Mouse (Mus musculus) hematopoietic stem cell, adult 5-6 weeks (primary cell): Measurements from ENCODE around the gene Tmem185b. TPM values are rescaled to one million over a fixed set of nuclear protein-coding genes. Genes with fewer than 3 reads are reported as not detected.

ENCODE experiments used
- ATAC-seq, 2 experiments: fragments of 125-278 bp in 1 of 2; replicated peaks in 1 of 2; 2 replicates each; pipeline ENCODE4 v1.8.0; 2016 to 2017; ENCODE audit warnings: inconsistent platforms in 2 of 2, mild to moderate bottlenecking in 2 of 2, moderate number of reproducible peaks in 2 of 2, low read depth in 1 of 2, moderate TSS enrichment in 1 of 2; ENCODE audit not compliant: low FRiP score in 2 of 2, poor library complexity in 2 of 2, severe bottlenecking in 2 of 2, insufficient read depth in 1 of 2, low TSS enrichment in 1 of 2
- total RNA-seq: library from RNA; stranded (forward); fragments of 172-1452, 232-1000 nt; gene quantifications from 2 replicates; pipeline ENCODE4 v1.2.3, GENCODE M21; 2017

Tmem185b gene
- 8.5 and 12.2 TPM in 2 replicates for total RNA-seq

DNA sequence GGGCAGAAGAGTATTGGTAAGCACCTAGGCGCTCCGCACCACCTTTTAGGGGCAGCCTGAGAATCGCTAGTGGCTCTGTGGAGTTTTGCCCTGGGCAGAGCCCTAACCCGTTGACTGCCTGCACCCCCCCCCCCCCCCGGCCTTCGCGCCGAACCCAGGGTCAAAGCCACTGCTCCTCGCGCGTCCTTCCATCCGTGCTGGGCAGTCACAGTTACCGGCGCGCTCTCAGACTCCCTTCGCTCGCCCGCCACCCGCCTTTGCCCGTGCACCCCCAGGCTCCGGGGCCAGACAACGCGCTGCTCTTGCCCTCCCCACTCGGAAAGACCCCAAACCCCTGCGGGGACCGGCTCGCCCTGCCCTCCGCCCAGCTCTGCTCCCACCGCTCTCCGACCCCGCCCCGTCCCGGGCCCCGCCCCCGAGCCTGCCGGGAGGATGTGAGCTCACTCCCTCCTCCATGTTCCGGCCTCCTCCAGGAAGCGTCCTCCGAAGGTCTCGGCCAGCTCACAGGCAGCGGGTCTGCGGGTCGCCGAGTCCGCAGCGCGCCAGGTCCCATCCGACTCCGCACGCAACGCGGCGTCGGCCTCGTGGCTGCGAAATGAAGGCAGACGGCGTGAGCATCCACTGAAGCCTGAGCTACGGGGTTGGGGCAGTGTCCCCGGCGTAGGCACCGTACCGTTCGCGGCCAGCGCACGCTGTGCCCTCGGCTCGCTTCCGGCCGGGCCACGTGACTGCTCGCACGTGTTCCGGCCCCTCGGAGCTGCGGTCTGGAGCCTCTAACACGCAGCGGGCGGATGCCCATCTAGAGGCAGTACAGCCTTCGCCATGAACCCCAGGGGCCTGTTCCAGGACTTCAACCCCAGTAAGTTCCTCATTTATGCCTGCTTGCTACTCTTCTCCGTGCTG lies at the start of gene Tmem185b:
Tmem185b (plus strand) TSS at position 472 of the 903 bp plus-strand sequence.
- ATAC-seq: peak; percentile 88

DNA sequence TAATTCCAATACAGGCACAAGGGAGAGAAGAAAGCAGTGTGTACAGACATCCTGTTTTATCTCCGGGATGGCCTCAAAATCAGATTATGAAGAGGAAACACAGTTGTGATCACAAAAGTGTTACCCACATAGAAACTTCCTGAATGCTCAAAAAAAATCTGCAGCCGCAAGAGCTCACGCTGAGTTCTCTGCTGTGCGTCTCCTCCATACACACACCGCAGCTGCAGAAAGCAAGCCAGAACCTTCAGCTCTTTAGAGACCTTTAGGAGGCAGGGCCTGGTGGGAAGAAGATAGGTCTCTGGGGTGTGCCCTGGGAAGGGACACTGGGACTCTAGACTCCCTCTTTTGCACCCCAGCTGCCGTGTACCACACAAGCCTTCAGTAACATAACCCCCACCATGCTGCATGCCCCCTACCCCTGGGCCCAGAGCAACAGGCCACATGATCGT lies 49.0 kb upstream of the Tmem185b start:
- ATAC-seq: peak; percentile 55 to 73

DNA sequence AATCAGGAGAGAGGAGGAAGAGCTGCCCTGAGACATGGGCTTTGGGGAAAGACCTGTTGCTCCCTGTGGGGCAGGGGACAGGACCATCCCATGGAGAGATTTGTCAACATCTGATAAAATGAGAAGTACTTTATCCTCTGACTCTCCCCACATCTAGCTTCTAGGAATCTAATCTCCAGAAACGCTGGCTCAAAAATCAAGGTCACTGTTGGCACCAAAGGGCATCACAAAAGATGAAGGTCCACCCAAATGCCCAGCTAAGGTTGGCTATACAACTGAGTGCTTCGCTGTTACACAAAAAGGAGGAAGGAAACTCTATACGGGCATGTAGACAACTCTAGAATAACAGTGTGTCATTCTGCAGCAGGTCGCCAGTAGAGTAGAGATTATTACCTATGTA lies 46.3 kb upstream of the Tmem185b start:
- no peak for ATAC-seq

DNA sequence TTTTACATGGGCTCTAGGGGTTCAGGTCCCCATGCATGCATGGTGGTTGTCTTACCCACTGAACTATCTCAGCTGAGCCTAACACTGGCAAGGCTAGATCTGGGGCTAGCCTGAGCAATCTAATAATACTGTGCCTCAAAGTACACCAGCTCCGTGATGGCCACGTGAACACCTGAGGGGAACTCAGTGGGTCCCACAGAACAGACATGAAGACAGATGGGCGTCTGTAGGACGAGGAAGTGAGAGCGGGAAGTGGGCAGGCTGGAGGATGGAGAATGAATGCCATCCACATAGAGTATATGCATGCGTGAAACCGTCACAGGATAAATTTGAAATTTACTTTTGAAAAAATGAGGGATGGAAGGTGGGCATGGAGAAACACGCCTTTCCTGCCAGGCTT lies 45.3 kb upstream of the Tmem185b start:
- ATAC-seq: no peak

DNA sequence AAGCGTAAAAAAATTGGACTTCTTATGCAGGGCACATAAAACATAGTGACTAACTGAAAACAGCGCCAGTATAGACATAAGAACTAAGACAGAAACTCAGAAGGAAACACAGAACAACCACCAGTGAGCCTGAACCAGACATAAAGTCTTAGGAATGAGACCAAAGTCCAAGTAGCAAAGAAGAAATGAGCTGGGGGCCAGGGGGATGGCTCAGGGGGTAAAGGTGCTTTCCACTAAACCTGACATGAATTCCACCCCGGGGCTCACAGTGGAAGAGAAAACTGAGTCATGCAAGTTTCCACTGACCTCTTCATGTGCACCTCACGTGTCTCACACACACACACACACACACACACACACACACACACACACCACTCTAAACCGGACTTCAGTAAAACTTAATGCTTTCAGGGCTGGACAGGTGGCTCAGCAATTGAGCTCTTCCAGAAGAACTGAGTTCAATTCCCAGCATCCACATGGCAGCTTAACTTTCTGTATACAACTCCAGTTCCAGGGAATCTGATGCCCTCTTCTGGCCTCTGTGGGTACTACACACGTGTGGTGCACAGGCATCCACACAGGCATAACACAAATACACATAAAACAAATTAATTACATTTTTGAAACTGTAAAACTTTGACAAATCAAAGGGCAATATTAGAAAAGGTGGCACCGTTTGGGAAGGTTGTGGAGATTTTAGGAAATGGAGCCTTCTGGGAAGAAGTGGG lies 44.6 kb upstream of the Tmem185b start:
- ATAC-seq: no peak

DNA sequence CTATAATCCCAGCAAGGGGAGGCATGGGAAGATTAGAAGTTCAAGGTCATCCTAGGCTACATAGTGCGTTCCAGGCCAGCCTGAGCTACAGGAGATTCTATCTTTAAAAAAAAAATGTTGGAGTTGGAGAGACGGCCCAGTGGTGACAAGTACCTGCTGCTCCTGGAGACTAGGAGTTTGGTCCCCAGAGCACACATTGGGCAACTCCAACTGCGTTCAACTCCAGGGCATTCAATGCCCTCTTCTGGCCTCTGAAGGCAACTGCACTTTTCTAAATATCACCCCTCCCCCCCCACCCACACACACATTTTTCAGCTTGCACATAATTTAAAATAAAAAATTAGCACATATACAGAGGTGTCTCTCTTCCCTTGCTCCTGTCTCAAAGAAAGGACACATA lies 43.1 kb upstream of the Tmem185b start:
- no peak for ATAC-seq

DNA sequence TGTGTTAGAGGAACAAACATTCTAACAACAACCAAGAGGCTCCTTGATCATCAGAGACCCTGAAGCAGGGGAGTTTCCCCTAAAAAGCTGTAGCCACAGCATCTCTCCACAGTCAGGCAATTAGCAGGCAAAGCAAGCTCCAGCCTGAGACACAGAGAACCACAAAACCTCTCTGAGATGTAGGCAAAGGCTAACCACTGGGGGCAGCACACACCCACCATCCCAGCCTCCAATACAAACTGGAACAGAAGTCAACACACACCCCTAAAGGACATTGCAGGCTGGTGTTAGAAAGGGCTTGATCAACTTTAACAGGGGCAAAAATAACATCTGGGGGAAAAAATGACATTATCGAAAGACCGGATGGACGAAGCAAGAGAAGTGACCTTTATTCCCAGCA lies 41.5 kb upstream of the Tmem185b start:
- peak; percentile 71 to 73 for ATAC-seq

DNA sequence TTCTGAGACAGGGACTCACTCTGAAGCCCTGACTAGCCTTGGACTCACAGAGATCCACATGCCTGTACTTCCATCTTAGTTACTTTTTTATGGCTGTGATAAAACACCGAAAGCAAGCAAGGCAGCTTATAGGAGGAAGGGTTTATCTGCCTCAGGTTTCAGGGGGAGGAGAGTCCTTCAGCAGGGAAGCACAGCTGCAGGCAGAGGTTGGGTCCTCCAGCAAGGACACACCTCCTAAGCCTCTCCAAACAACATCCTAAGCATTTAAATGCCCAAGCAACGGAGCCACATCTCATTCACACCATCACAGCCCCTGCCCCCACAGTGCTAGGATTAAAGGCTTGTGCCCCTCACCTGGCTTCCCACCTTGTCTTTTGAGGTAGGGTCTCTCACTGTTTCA lies 40.1 kb upstream of the Tmem185b start:
- ATAC-seq: no peak

DNA sequence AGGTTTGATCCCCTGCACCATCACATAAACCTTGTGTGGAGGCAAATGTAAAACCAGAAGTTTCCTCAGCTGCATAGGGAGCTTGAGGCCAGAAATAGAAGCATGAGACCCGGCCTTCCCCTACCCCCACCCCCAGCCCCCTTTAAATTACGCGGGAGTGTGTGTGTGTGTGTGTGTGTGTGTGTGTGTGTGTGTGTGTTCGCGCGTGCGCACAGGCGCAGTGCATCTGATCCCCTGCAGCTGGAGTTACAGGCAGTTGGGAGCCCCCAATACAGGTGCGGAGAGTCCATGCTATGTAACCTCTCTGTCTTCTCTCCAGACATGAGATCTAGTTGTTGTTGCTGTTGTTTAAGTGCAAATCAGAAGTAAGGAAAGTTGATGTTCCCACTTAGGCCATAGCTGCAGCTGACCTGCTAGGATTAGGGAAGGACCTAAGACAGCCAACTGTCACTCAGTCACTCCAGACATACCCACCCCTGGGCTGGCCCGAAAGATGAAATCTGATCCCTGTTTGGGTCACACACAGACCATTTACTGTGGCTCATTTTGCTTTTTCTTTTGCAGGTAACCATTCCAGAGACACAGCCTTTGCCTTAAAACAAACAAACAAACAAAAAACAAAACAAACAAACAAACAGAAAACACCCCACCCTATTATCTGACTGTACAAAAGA lies 37.9 kb upstream of the Tmem185b start:
- ATAC-seq: no peak

DNA sequence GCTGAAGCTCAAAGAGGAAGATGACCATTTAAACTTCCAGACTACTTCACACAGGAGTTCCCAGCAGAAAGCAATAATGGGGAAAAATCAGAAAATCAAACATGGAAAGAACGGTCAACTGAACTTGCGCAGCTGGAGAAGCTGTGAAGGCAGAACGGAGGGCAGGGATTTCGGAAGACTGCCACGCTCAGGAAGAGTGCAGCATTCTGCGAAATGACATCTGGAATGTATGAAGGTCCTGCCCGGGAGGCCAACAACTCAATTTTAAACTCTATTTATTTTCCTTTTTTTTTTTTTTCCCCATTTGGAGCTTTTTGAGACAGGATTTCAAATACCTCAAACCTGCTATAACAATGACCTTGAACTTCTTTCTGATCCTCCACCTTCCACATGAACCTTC lies 35.2 kb upstream of the Tmem185b start:
- ATAC-seq: no peak

DNA sequence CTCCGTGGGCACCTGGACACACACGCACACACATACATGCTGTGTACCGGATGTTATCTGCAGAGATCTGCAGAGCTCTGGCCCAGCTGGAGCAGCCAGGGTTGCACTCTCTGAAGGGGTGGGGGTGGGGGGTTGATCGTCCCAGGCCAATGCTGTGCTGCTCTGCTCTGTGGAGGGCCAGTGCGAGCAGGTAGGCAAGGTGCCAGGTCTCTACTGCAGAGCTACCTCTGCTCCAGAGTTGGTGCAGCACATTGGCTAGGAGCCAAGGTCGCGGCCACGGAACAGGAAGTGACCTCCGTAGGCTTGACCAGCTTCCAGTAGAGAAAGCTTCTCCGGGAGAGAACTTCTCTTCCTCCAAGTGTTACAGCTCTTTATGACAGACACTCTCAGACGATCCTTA lies 33.9 kb upstream of the Tmem185b start:
- peak; percentile 64 to 67 for ATAC-seq

DNA sequence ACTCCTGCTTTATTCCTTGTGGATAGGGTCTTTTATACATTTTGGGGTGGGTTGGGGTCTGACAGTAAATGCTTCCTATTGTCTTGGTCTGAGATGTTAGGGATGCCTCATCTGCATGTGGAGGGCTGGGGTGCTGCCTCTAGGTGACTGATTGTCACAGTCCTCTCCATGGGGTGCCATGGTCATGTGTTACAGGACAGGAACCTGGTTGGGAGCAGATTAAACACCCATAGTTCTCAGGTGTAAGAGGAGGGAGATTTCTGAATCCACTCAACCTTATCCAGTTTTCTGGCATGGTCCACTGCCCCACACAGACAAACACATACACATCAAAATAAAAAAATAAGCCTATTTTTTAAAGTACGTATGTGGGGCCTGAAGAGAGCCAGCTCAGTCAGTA lies 33.5 kb upstream of the Tmem185b start:
- ATAC-seq: no peak

DNA sequence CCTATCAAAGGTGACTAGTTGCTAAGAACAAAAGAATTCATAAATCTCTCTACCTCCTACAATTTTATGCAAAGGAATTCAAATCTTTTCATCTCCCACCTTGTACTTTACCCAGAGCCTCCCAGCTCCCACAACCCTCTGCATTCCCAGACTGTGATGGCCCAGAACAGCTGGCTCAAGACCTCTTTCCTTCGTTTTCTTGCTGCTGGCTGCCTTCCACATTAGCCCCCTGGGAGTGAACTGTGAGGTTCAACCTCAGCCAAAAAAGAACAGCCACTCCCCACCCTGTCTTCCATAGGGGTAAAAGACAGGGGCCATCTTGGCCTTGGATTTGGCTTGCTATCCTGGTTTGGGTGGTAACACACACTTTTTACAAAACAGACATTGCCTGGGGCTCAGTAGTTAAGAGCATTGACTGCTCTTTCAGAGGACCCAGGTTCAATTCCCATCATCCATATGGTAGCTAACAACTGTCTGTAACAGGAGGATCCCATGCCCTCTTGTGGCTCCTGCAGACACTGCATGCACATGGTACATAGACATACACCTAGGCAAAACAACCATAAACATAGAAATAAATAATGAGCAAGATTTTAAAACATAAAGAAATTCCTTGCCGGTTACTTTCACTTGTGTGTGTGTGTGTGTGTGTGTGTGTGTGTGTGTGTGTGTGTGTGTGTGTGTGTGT lies 31.8 kb upstream of the Tmem185b start:
- ATAC-seq: no peak

DNA sequence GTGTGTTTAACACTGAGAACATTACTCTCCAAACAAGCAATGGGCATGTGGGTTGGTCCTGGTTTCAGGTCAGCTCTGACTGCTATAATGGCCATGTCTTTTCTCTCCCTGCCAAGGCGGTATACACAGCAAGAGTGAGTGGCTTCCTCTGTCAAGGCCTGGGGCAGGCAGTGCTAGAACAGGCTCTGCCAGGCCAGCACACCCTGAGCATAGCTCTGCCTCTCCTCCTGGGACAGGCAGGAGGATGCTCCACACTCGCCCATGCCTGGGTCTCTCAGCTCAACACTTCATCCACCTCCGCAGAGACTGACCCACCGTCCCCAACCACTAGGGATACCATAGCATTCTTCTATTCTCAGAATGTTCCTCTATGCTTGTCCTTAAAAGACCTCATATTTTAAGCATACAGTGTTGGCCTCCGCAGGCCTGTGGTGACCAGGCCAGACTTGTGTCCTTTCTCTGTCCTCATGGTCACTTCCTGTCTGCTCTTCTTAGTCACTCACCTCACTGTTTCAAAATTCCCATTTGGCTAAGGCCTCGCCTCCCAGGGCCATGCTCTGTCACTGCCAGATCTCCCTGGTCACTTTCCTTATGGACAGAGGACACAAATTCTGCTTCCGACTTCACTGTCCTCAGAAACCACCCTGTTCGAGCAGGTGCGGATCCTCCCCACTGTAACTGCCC lies 31.1 kb upstream of the Tmem185b start:
- no peak for ATAC-seq

DNA sequence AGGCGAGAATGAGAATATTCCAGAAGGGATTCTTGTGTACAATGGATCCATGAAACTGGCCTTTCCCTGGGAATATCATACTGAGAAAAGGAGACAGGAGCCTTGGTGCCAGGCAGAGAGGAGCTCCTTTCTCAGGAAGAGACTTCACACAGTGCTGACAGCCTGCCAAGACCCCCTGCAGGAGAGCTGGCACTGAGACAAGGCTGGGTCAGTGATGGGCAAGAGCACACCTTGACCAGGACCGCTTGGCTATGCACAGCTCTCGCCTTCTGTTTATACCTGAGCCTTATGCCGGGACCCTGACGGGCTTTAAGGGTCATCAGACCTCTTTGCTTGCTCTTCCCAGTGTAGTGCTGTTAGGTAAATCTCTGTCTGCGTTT lies 30.6 kb upstream of the Tmem185b start:
- ATAC-seq: no peak

DNA sequence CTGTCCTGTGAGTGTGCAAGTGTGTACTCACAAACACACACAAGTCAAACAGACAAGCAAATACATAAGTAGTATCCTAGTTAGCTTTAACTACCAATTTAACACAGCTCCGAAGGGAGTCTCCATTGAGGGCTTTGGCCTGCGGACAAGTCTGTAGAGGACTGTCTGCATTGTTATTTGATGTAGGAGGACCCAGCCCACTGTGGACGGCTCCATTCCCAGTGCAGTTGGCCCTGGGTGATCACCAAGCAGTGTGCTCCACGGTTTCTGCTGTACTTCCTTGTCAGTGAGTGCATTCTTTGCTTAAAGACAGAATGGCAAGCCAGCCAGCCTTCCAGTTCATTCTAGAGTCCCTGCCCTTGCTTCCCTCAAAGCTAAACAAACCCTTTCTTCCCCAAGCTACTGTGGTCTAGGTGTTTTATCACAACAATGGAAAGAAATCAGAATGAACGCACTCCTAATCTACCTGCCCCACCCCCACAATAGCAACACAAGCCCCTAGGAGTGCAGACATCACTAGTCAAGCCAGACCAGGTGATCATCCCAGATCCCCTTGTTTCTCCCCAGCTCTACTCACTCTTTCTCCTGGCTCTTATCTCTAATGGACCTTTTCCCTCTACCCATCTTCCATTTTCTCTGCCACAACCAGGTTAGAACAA lies 28.5 kb upstream of the Tmem185b start:
- ATAC-seq: no peak
